Mouse (Mus musculus) cortical plate, adult 2 months (tissue): Measurements from ENCODE around the gene Ndrg3.

Experiments used
- CTCF ChIP-seq: fragments of 200-500 bp; IDR thresholded peaks from 2 replicates; pipeline ENCODE4 v1.5.1; 2011; ENCODE audit warnings: mild to moderate bottlenecking, control low read depth, low read length; ENCODE audit not compliant: insufficient read depth; ENCODE audit errors: extremely low read depth
- POLR2A ChIP-seq: fragments of 200-500 bp; IDR thresholded peaks from 2 replicates; pipeline ENCODE4 v1.6.1; 2011; ENCODE audit warnings: mild to moderate bottlenecking, low read length, control low read depth; ENCODE audit not compliant: insufficient read depth; ENCODE audit errors: extremely low read depth

- no peak for TF ChIP-seq CTCF
- no peak for TF ChIP-seq POLR2A
Measured at GRCm38 (mm10) chr2:157037303-157037702, 45.4 kb upstream of the Ndrg3 start.
